Mouse (Mus musculus): ENCODE measurements around the gene Pld1. TPM values are rescaled to one million over a fixed set of nuclear protein-coding genes. Genes with fewer than 3 reads are reported as not detected.

Gene Pld1
- 12.6 and 15.9 TPM in 2 replicates for total RNA-seq (2015)
- 3.7 and 6.9 TPM in 2 replicates for total RNA-seq (2017)

GRCm38 (mm10) chr3:27938381-27939323 lies at the start of gene Pld1:
Gene Pld1, plus strand, starts transcription at chr3:27938695.
- peak; percentile 58 for ATAC-seq (replicated peaks; ENCODE audit: poor library complexity)

- no peak for ATAC-seq (replicated peaks; ENCODE audit: poor library complexity)
These were observed 42.1 kb upstream of the Pld1 start, which contains the start of gene Tmem212 for GRCm38 (mm10) chr3:27896318-27896892. Gene Tmem212, minus strand, starts transcription at chr3:27896368.

- peak; percentile 88 for ATAC-seq (replicated peaks; ENCODE audit: poor library complexity)
These were observed 40.3 kb upstream of the Pld1 start for GRCm38 (mm10) chr3:27898178-27898577.

- ATAC-seq (replicated peaks; ENCODE audit: poor library complexity), result no peak
These were observed 39.3 kb upstream of the Pld1 start for GRCm38 (mm10) chr3:27899012-27899726.

GRCm38 (mm10) chr3:27901846-27902245 lies 36.6 kb upstream of the Pld1 start:
- ATAC-seq (replicated peaks; ENCODE audit: poor library complexity), result no peak

- peak; percentile 81 for ATAC-seq (replicated peaks; ENCODE audit: poor library complexity)
These were observed 33.7 kb upstream of the Pld1 start for GRCm38 (mm10) chr3:27904659-27905330.

- no peak for ATAC-seq (replicated peaks; ENCODE audit: poor library complexity)
These were observed 31.8 kb upstream of the Pld1 start for GRCm38 (mm10) chr3:27906647-27907209.

GRCm38 (mm10) chr3:27907301-27907700 lies 31.2 kb upstream of the Pld1 start:
- no peak for ATAC-seq (replicated peaks; ENCODE audit: poor library complexity)

GRCm38 (mm10) chr3:27908316-27908715 lies 30.2 kb upstream of the Pld1 start:
- no peak for ATAC-seq (replicated peaks; ENCODE audit: poor library complexity)

- no peak for ATAC-seq (replicated peaks; ENCODE audit: poor library complexity)
These were observed 29.5 kb upstream of the Pld1 start for GRCm38 (mm10) chr3:27909016-27909415.

GRCm38 (mm10) chr3:27918656-27919436 lies 19.6 kb upstream of the Pld1 start:
- ATAC-seq (replicated peaks; ENCODE audit: poor library complexity), result no peak

GRCm38 (mm10) chr3:27921268-27922020 lies 17.1 kb upstream of the Pld1 start:
- no peak for ATAC-seq (replicated peaks; ENCODE audit: poor library complexity)

GRCm38 (mm10) chr3:27924037-27924436 lies 14.5 kb upstream of the Pld1 start:
- ATAC-seq (replicated peaks; ENCODE audit: poor library complexity), result no peak

- ATAC-seq (replicated peaks; ENCODE audit: poor library complexity), result no peak
These were observed 9.3 kb upstream of the Pld1 start for GRCm38 (mm10) chr3:27929219-27929618.

GRCm38 (mm10) chr3:27932391-27932790 lies 6.1 kb upstream of the Pld1 start:
- ATAC-seq (replicated peaks; ENCODE audit: poor library complexity), result no peak

- ATAC-seq (replicated peaks; ENCODE audit: poor library complexity), result no peak
These were observed 2.9 kb upstream of the Pld1 start for GRCm38 (mm10) chr3:27935644-27936043.

GRCm38 (mm10) chr3:27936731-27937130 lies 1.8 kb upstream of the Pld1 start:
- no peak for ATAC-seq (replicated peaks; ENCODE audit: poor library complexity)

- peak; percentile 70 for ATAC-seq (replicated peaks; ENCODE audit: poor library complexity)
These were observed 1.1 kb upstream of the Pld1 start for GRCm38 (mm10) chr3:27937144-27938110.

All from megakaryocyte progenitor cell, adult 5-6 weeks (primary cell).